Mouse (Mus musculus): Measurements from ENCODE around the gene Gpc6.

The Gpc6 gene

GRCm38 (mm10) chr14:118019314-118019713, 1094.2 kb downstream of the Gpc6 start:
- DNase-seq (ENCODE audit: low spot score in 2 of 2): no peak

GRCm38 (mm10) chr14:118021867-118022543, 1096.9 kb downstream of the Gpc6 start:
- DNase-seq (ENCODE audit: low spot score in 2 of 2): no peak

Data from thymus, postnatal 10 days (tissue).